Mouse (Mus musculus) embryonic facial prominence, embryonic 11.5 days (tissue): ENCODE measurements around the gene Nav2. TPM values are rescaled to one million over a fixed set of nuclear protein-coding genes. Genes with fewer than 3 reads are reported as not detected.

Experiments used
- ATAC-seq: fragments of 200-750 bp; cut with Nextera tagmentation; replicated peaks from 2 replicates; pipeline ENCODE4 v1.8.0; 2017; ENCODE audit warnings: low read depth; ENCODE audit not compliant: insufficient number of reproducible peaks, low FRiP score, low TSS enrichment
- DNase-seq: peaks from one replicate; pipeline ENCODE4 v3.0.0-alpha.2; 2015; ENCODE audit warnings: low spot score
- H3K27ac ChIP-seq: fragments of 300-500 bp; sonication (generic); replicated peaks from 2 replicates; pipeline ENCODE4 v1.5.1; 2014; ENCODE audit warnings: mild to moderate bottlenecking, low read depth, low read length, control low read depth
- H3K27me3 ChIP-seq: fragments of 300-500 bp; sonication (generic); 2 replicates; pipeline ENCODE4 v1.6.1; 2014; ENCODE audit warnings: mild to moderate bottlenecking, low read length, moderate library complexity, mixed read lengths; ENCODE audit not compliant: control insufficient read depth, insufficient read depth
- H3K36me3 ChIP-seq: fragments of 300-500 bp; sonication (generic); replicated peaks from 2 replicates; pipeline ENCODE4 v1.6.1; 2014; ENCODE audit warnings: low read depth, mild to moderate bottlenecking, low read length, moderate library complexity, mixed read lengths; ENCODE audit not compliant: control insufficient read depth, insufficient read depth
- H3K4me1 ChIP-seq: fragments of 300-500 bp; sonication (generic); 2 replicates; pipeline ENCODE4 v1.6.1; 2014; ENCODE audit warnings: low read length, mixed read lengths; ENCODE audit not compliant: control insufficient read depth, insufficient read depth
- H3K4me2 ChIP-seq: fragments of 300-500 bp; sonication (generic); 2 replicates; pipeline ENCODE4 v1.6.1; 2014; ENCODE audit warnings: low read depth, mild to moderate bottlenecking, control low read depth, low read length, moderate library complexity
- H3K4me3 ChIP-seq: fragments of 300-500 bp; sonication (generic); 2 replicates; pipeline ENCODE4 v1.5.1; 2014; ENCODE audit warnings: low read depth, low read length, control low read depth
- H3K9ac ChIP-seq: fragments of 300-500 bp; sonication (generic); replicated peaks from 2 replicates; pipeline ENCODE4 v1.6.1; 2014; ENCODE audit warnings: mild to moderate bottlenecking, control low read depth, low read length
- H3K9me3 ChIP-seq: fragments of 300-500 bp; sonication (generic); replicated peaks from 2 replicates; pipeline ENCODE4 v1.6.1; 2016; ENCODE audit warnings: mild to moderate bottlenecking, low read length, inconsistent platforms, mixed read lengths; ENCODE audit not compliant: control insufficient read depth
- WGBS: fragments of 180-500 bp; shearing (Covaris S2); extraction: QIAGEN DNeasy Blood & Tissue Kit; methylation state at CpG from one replicate; pipeline ENCODE4 v1.1.7; 2014; 5-methylcytosine and 5-hydroxymethylcytosine counted together
- polyA plus RNA-seq: library from polyadenylated mRNA; unstranded; fragments of >200 nt; fragmentation: Nextera tagmentation; extraction: Ambion mirVana; gene quantifications from 2 replicates; pipeline ENCODE4 v1.2.1, GENCODE M21; 2014

The Nav2 gene
- polyA plus RNA-seq, 1 experiment from 2014 or later: 7.3 TPM

DNA sequence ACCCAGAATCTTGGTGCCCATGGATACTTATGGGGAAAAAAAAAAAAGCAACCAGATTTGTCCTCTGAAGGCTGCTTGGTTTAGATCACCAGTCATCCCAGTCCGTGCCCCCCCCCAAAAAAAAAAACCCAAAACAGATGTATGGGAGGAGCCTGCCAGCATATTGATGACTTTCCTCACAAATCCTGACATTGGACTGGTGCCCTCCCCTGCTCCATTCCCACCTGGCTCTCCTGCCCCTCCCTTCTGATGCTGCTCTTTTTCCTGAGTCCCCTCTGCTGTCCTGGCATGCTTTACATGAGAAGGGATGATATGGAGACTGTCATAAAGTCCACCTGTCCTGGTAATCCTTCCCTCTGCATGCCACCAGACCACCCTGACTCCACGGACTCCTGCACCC lies 107.6 kb downstream of the Nav2 start:
- no peaks in the 10 kb centered on the region for H3K27me3 ChIP-seq
- H3K4me2 ChIP-seq: no peak overlapping the region
- no peak overlapping the region for H3K4me3 ChIP-seq
- no peaks in the 10 kb centered on the region for H3K9me3 ChIP-seq
- 64% methylated on average over 2 of the region's 2 CpGs for WGBS
- no peaks in the 10 kb centered on the region for H3K4me1 ChIP-seq
- H3K36me3 ChIP-seq: no peaks in the 10 kb centered on the region
- no peak overlapping the region for H3K9ac ChIP-seq
- no peak overlapping the region for H3K27ac ChIP-seq
- ATAC-seq (no peak), DNase-seq (no peak)

DNA sequence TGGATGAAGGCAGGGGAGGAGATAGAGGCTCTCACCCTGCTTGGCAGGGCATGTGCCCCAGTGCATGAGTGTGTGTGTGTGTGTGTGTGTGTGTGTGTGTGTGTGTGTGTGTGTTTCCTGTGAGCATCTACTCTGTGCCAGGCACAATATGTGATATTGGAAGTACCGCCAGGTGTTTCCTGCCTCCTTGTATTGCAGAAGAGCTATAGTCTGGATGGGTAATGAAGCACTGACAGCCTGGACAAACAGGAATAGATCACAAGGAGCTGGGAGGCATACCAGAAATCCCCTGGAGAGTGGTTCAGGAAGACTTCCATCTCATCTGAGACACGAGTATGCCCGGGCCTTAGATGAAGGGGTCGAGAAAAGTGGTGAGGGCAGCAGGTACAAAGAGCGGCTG lies 109.3 kb downstream of the Nav2 start:
- H3K4me3 ChIP-seq: no peak overlapping the region
- no peak overlapping the region for H3K9ac ChIP-seq
- no peak for DNase-seq
- H3K27ac ChIP-seq: no peak overlapping the region
- H3K36me3 ChIP-seq: no peaks in the 10 kb centered on the region
- H3K4me2 ChIP-seq: no peak overlapping the region
- 73% methylated on average over 5 of the region's 5 CpGs for WGBS
- H3K27me3 ChIP-seq: no peaks in the 10 kb centered on the region
- H3K9me3 ChIP-seq: no peaks in the 10 kb centered on the region
- H3K4me1 ChIP-seq: no peaks in the 10 kb centered on the region
- ATAC-seq: no peak

DNA sequence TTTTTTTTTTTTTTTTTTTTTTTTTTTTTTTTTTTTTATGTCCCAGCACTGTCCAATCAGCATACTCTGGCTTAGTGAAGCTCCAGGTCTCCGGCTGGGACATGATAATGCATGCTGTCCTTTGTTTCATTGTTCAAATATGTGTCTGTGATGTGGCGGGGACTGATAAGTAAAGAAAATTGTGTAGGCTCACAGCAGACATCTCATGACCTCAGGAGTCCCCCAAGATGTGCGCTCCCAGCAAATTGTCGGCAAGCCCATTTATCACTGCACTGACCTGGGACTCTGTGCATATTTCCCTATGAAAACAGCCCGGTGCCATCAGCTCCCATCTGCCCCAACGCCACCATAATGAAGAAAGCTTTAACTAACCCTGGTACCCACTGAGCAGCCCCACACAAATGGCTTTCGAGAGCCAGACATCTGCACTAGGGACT lies 110.0 kb downstream of the Nav2 start:
- no peaks in the 10 kb centered on the region for H3K27me3 ChIP-seq
- H3K36me3 ChIP-seq: no peaks in the 10 kb centered on the region
- H3K9me3 ChIP-seq: no peaks in the 10 kb centered on the region
- no peak overlapping the region for H3K4me3 ChIP-seq
- no peak for DNase-seq
- no peak overlapping the region for H3K9ac ChIP-seq
- no peak overlapping the region for H3K4me2 ChIP-seq
- no peak; the same call in 1 of the 2 replicates for ATAC-seq
- no peaks in the 10 kb centered on the region for H3K4me1 ChIP-seq
- no peak overlapping the region for H3K27ac ChIP-seq
- 75% methylated on average over 7 of the region's 7 CpGs for WGBS

DNA sequence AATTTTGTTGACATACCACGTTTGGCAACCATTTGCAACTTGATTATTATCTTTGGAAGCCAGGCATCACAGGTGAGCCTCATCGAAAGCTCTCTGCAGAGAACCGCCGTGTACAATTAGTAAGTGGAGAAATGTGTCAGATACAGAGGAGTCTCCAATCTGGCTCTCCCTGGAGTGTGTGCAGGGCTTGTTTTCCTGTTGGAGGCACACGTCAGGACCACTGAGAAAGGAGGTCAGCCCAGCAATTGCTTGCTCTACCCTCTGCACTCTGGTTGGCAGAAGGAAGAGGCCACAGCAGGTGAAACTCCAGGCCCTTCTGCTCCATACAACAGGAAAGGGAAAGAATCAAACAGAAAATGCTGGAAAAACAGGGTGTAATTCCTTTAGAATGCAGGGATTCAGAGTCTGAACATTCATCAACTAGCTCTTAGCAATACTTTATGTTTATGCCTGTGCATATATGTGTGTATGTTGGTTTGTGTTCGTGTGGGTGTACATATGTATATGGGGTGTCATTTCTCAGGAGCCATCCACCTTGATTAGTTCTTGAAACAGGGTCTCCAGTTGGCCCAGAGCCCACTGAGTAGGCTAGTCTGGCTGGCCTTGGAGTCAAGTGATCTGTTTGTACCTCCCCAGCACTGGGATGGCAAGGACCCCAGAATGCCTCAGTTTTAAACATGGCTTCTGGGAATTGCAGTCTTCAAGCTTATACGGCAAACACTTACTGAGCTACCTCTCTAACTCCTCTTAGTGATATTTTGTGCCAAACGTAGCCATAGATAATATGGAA lies 116.7 kb downstream of the Nav2 start:
- Histone ChIP-seq H3K4me3 (no peak overlapping the region), H3K27me3 (no peaks in the 10 kb centered on the region), H3K9ac (no peak overlapping the region), H3K4me2 (no peak overlapping the region), H3K4me1 (no peaks in the 10 kb centered on the region), H3K9me3 (no peaks in the 10 kb centered on the region), H3K36me3 (no peaks in the 10 kb centered on the region), H3K27ac (no peak overlapping the region)
- 77% methylated on average over 8 of the region's 8 CpGs for WGBS
- ATAC-seq (no peak), DNase-seq (no peak)

DNA sequence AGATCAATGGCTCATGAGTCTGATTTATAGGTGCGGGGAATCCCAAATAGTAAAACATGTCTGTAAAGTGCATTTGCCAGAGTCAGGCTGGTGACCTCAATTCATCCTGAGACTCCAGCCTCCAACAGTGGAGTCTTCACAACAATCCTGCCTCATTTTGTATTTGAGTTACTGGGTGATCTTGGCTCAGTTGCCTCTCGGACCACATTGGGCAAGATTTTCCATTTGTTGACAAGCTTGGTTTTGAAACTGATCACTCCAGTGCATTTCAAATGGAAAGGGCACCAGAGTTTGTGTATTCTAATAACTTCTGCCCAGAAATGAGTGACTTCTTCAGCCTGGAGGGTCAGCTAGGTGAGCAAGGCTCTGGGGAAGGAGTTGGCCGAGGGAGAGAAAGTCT lies 117.5 kb downstream of the Nav2 start:
- no peak overlapping the region for H3K27ac ChIP-seq
- DNase-seq: no peak
- H3K9ac ChIP-seq: no peak overlapping the region
- H3K4me2 ChIP-seq: no peak overlapping the region
- no peaks in the 10 kb centered on the region for H3K36me3 ChIP-seq
- H3K27me3 ChIP-seq: no peaks in the 10 kb centered on the region
- H3K4me3 ChIP-seq: no peak overlapping the region
- H3K4me1 ChIP-seq: no peaks in the 10 kb centered on the region
- H3K9me3 ChIP-seq: no peaks in the 10 kb centered on the region
- WGBS: 82% methylated on average over 3 of the region's 3 CpGs
- no peak for ATAC-seq

DNA sequence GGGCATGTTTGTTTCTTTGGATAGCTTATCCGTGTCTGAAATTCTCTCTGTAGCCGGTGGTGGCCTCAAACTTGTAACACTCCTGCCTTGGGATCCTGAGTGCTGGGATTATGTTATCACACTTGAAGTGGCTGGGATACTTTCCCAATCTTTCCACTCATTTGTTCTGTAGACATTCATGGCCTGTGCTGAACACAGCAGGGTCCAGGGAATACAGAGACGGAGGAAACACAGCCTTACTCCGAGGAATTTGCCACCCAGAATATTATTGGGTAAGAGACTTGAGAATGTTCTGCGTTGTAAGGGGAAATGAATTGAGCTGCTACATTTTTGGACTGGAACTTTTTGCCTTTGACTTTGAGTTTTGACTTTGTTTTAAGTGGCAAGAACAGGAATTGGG lies 118.0 kb downstream of the Nav2 start:
- H3K9me3 ChIP-seq: no peaks in the 10 kb centered on the region
- 77% methylated on average over 5 of the region's 5 CpGs for WGBS
- no peaks in the 10 kb centered on the region for H3K36me3 ChIP-seq
- no peak overlapping the region for H3K4me3 ChIP-seq
- no peaks in the 10 kb centered on the region for H3K27me3 ChIP-seq
- ATAC-seq (no peak), DNase-seq (no peak)
- H3K9ac ChIP-seq: no peak overlapping the region
- no peaks in the 10 kb centered on the region for H3K4me1 ChIP-seq
- no peak overlapping the region for H3K4me2 ChIP-seq
- H3K27ac ChIP-seq: no peak overlapping the region

DNA sequence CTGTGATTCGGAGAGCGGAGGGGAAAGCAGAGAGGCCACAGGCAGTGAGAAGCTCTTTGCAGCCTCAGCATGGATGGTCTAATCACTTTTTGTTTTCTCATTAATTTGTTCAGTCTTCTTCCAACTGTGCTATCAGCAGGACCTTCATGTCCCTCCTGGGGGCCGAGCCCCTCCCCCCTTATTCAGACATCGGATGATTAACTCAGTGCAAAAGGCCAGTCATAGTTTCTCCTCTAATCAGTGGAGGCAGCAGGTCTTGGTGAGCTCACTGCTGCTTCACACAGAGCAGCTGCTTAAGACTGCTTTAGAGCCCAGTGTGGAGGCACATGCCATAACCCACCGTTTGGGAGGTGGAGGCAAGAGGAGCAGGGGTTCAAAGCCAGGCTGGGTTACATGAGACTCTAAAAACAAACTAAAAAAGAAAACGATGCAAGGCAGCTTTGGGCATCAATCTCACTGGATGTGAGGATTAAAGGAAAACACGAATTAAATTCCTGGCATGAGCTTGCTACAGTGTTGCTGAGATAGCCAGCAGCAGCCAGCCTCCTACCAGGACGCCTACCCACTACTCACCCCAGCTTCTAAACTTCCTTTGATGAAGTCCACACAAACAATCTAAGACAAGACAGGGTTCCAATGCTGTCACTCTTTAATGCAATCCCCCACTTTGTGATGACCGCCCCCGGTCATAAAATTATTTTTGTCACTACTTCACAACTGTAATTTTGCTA lies 120.9 kb downstream of the Nav2 start:
- Histone ChIP-seq H3K36me3 (no peaks in the 10 kb centered on the region), H3K4me2 (no peak overlapping the region), H3K27ac (no peak overlapping the region), H3K4me1 (no peaks in the 10 kb centered on the region), H3K27me3 (no peaks in the 10 kb centered on the region), H3K9ac (no peak overlapping the region), H3K4me3 (no peak overlapping the region), H3K9me3 (no peaks in the 10 kb centered on the region)
- DNase-seq (no peak), ATAC-seq (no peak)
- 43% methylated on average over 10 of the region's 10 CpGs for WGBS

DNA sequence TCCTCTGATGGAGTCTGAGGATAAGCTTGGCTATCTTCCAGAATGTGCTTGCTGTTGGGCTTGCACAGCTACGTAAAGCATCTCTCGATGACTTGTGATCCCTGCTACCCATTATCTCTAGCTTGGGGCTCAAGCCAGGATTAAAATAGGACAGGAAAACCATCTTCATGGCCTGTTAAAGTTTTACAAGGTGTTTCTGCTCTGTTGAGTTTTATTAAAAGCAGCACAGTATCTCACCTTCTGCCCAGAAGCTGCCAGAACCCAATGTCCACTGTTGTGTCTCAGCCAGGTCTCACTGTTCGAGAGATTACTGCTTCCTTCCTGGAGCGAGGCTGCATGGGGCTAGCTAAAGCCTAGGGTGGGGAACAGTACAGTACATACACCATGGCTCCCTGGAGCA lies 123.7 kb downstream of the Nav2 start:
- H3K27me3 ChIP-seq: no peaks in the 10 kb centered on the region
- no peak for ATAC-seq
- H3K9ac ChIP-seq: no peak overlapping the region
- H3K4me2 ChIP-seq: no peak overlapping the region
- H3K4me1 ChIP-seq: no peaks in the 10 kb centered on the region
- H3K27ac ChIP-seq: no peak overlapping the region
- 86% methylated on average over 4 of the region's 4 CpGs for WGBS
- no peaks in the 10 kb centered on the region for H3K36me3 ChIP-seq
- no peak for DNase-seq
- no peaks in the 10 kb centered on the region for H3K9me3 ChIP-seq
- H3K4me3 ChIP-seq: no peak overlapping the region
